8 mouse cellular contexts compared by ENCODE assay signal in the genomic region with DNA sequence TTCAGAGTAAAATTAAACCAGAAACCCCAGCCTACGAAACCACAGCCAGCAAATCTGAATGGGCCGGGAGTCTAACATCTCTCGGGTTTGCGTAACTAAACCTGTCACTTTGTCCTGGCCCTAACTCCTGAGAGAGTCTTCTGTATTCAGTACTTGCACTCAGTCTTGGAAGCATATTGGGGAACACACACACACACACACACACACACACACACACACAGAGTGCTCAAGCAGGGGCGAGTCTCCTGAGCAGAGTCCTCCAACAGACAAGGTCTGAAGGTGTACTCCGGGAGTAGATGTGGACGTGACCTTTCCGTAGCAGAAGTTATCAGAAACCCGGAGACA. TPM values are rescaled to one million over a fixed set of nuclear protein-coding genes. Genes with fewer than 3 reads are reported as not detected.
DNase-seq lines count a peak whose midpoint lies in the region; ATAC-seq and TF ChIP-seq lines count a peak whose summit lies in the region.

No protein-coding gene starts in this region.

- no peak overlapping the region for H3K9ac ChIP-seq in CH12.LX (ENCODE audit: insufficient read depth, low read depth)
- H3K9ac ChIP-seq in forebrain, postnatal 0 days: peak overlapping the region; percentile 65
- no peak overlapping the region for H3K9ac ChIP-seq in liver, postnatal 0 days (replicated peaks)

- H3K36me3 ChIP-seq in heart, embryonic 10.5 days: no peaks in the 10 kb centered on the region
- H3K36me3 ChIP-seq in CH12.LX (replicated peaks in 1 of 2; ENCODE audit: control insufficient read depth in 1 of 2, insufficient read depth in 1 of 2, low read length in 1 of 2): no peaks in the 10 kb centered on the region
- H3K36me3 ChIP-seq in forebrain, postnatal 0 days (ENCODE audit: insufficient read depth): no peaks in the 10 kb centered on the region
- no peaks in the 10 kb centered on the region for H3K36me3 ChIP-seq in liver, postnatal 0 days (replicated peaks; ENCODE audit: insufficient read depth, low read length)

- no peak for TF ChIP-seq POLR2A in CH12.LX (IDR thresholded peaks at IDR 0.05; ENCODE audit: low read depth, low read length)

- dilution Hi-C loops in CH12.LX (cut with MboI; ENCODE audit: extremely low pct_ligation_motif_present, extremely low pct_unique_long_range_greater_than_20kb, low sequenced_read_pairs): no loop called here

- intact Hi-C loops in heart, postnatal 36 days (cut with DNase I): loop anchor here (5.0 kb wide), 1 partner anchor 50 kb away; no protein-coding TSS in a partner anchor
- intact Hi-C loops in gastrocnemius, postnatal 14 days (cut with DNase I; ENCODE audit: low total_unique reads): no loop called here

- H3K79me2 ChIP-seq in CH12.LX (replicated peaks; ENCODE audit: control insufficient read depth, extremely low read depth, insufficient read depth, poor library complexity, severe bottlenecking): no peaks in the 10 kb centered on the region

- DNase-seq in heart, embryonic 10.5 days (ENCODE audit: low spot score): no peak
- no peak for DNase-seq in heart, postnatal 36 days
- DNase-seq in CH12.LX (ENCODE audit: extremely low read depth): no peak
- no peak for DNase-seq in forebrain, postnatal 0 days
- DNase-seq in liver, postnatal 0 days: no peak
- no peak for DNase-seq in frontal cortex, postnatal 14 days (ENCODE audit: low spot score in 2 of 2)
- DNase-seq in right cerebral cortex, postnatal 36 days (ENCODE audit: low spot score in 2 of 2): no peak
- DNase-seq in gastrocnemius, postnatal 14 days: no peak

- WGBS in heart, embryonic 10.5 days: 2% methylated on average over 9 of the region's 9 CpGs
- WGBS in forebrain, postnatal 0 days: 2% methylated on average over 9 of the region's 9 CpGs
- whole genome bisulfite sequencing in liver, postnatal 0 days (ENCODE audit: insufficient replicate concordance): 2% methylated on average over 9 of the region's 9 CpGs

- H3K4me2 ChIP-seq in CH12.LX (ENCODE audit: insufficient read depth, low read depth, poor library complexity, severe bottlenecking): peak overlapping the region; percentile 88
- peak overlapping the region; percentile 99 for H3K4me2 ChIP-seq in forebrain, postnatal 0 days (ENCODE audit: low read depth)
- H3K4me2 ChIP-seq in liver, postnatal 0 days (ENCODE audit: low read depth, low read length): peak overlapping the region; percentile 90

- ATAC-seq in forebrain, postnatal 0 days: no peak
- ATAC-seq in liver, postnatal 0 days: no peak

- no peak for TF ChIP-seq RAD21 in CH12.LX (IDR thresholded peaks at IDR 0.05; ENCODE audit: low read depth, low read length)

- no peak for TF ChIP-seq CTCF in CH12.LX (conservative IDR thresholded peaks at IDR 0.05 in 1 of 2, IDR thresholded peaks at IDR 0.05 in 1 of 2; ENCODE audit: low read depth in 2 of 2, low read length in 2 of 2)
- TF ChIP-seq CTCF in forebrain, postnatal 0 days (IDR thresholded peaks at IDR 0.05; ENCODE audit: low read depth): no peak
- TF ChIP-seq CTCF in liver, postnatal 0 days (IDR thresholded peaks at IDR 0.05; ENCODE audit: low read depth): no peak

- H3K4me1 ChIP-seq in heart, embryonic 10.5 days: peaks cover 30% of the 10 kb centered on the region
- peaks cover 0 to 31% of the 10 kb centered on the region in 2 experiments; a peak in 2 of 4 replicates for H3K4me1 ChIP-seq in CH12.LX (ENCODE audit: control insufficient read depth in 1 of 2, insufficient read depth in 2 of 2)
- H3K4me1 ChIP-seq in forebrain, postnatal 0 days (ENCODE audit: insufficient read depth): 0 out of 2 replicates have a peak, but pooled peaks cover 3% of the 10 kb centered on the region
- peaks cover 24% of the 10 kb centered on the region for H3K4me1 ChIP-seq in liver, postnatal 0 days (ENCODE audit: insufficient read depth)

- in situ Hi-C loops in CH12.LX (cut with MboI; ENCODE audit: low pct_ligation_motif_present, low pct_unique_long_range_greater_than_20kb, low sequenced_read_pairs): no loop called here

- TF ChIP-seq EP300 in CH12.LX (IDR thresholded peaks at IDR 0.05; ENCODE audit: low read length): no peak
- TF ChIP-seq EP300 in liver, postnatal 0 days (IDR thresholded peaks at IDR 0.05; ENCODE audit: low read depth): no peak

- H3K27ac ChIP-seq in heart, embryonic 10.5 days: no peak overlapping the region
- H3K27ac ChIP-seq in CH12.LX (ENCODE audit: insufficient read depth, low read depth): no peak overlapping the region
- H3K27ac ChIP-seq in forebrain, postnatal 0 days (ENCODE audit: low read depth, low read length): no peak overlapping the region
- no peak overlapping the region for H3K27ac ChIP-seq in liver, postnatal 0 days (ENCODE audit: low read depth)

- H3K4me3 ChIP-seq in heart, embryonic 10.5 days: peak overlapping the region; percentile 73
- peak overlapping the region; percentile 27 to 66 (median 52) for H3K4me3 ChIP-seq in CH12.LX (replicated peaks in 1 of 3; ENCODE audit: low read depth in 2 of 3, low read length in 2 of 3, poor library complexity in 1 of 3)
- peak overlapping the region; percentile 77 for H3K4me3 ChIP-seq in forebrain, postnatal 0 days (ENCODE audit: low read depth, low read length)
- H3K4me3 ChIP-seq in liver, postnatal 0 days (ENCODE audit: low read depth, low read length): peak overlapping the region; percentile 57

- peaks cover 61% of the 10 kb centered on the region for H3K27me3 ChIP-seq in heart, embryonic 10.5 days (ENCODE audit: insufficient read depth, poor library complexity, severe bottlenecking)
- peaks cover 44% of the 10 kb centered on the region for H3K27me3 ChIP-seq in CH12.LX (replicated peaks)
- H3K27me3 ChIP-seq in forebrain, postnatal 0 days (ENCODE audit: insufficient read depth, low read length): no peaks in the 10 kb centered on the region
- peaks cover 52% of the 10 kb centered on the region for H3K27me3 ChIP-seq in liver, postnatal 0 days (ENCODE audit: insufficient read depth, low read length)

- no peaks in the 10 kb centered on the region for H3K9me3 ChIP-seq in heart, embryonic 10.5 days
- H3K9me3 ChIP-seq in CH12.LX (replicated peaks; ENCODE audit: low read length): peaks cover 21% of the 10 kb centered on the region
- H3K9me3 ChIP-seq in forebrain, postnatal 0 days (ENCODE audit: low read length): no peaks in the 10 kb centered on the region
- no peaks in the 10 kb centered on the region for H3K9me3 ChIP-seq in liver, postnatal 0 days (ENCODE audit: low read length)

TF ChIP-seq in CH12.LX, 34 proteins besides CTCF, POLR2A, EP300 and RAD21:
- TF ChIP-seq MXI1 (IDR thresholded peaks at IDR 0.05; ENCODE audit: low read depth, low read length): 0 out of 2 replicates have a peak, but pooled peaks have one; percentile 6
- TF ChIP-seq POLR2AphosphoS2 (IDR thresholded peaks at IDR 0.05; ENCODE audit: low read depth, low read length): no peak

RNA-seq across cellular contexts. Expression of gene Rhbdl3, which starts 1.3 kb away (rescaled TPM):
- 0.39 and 1.2 TPM in 2 replicates for polyA plus RNA-seq in heart, embryonic 10.5 days (2016; fragmentation: Nextera tagmentation; extraction: Ambion mirVana)
- total RNA-seq in heart, postnatal 36 days (2021): 1 to 10 TPM; 7.2 to 7.9 TPM
- total RNA-seq in CH12.LX (2012; rRNA removed) (0.88 and 1.4 TPM in 2 replicates), CH12.LX (2014; rRNA removed) (0.34 and 0.46 TPM in 2 replicates)
- polyA plus RNA-seq in CH12.LX (2012; ENCODE audit: insufficient read length, low read depth): 0.46 and 0.70 TPM in 2 replicates
- total RNA-seq in forebrain, postnatal 0 days (2014; rRNA removed): 3.8 and 6.7 TPM in 2 replicates
- polyA plus RNA-seq in forebrain, postnatal 0 days (2015; fragmentation: Nextera tagmentation; extraction: Ambion mirVana): 2.5 and 2.8 TPM in 2 replicates
- polyA plus RNA-seq in liver, postnatal 0 days (2015; fragmentation: Nextera tagmentation; extraction: Ambion mirVana): 0.05 and 0.12 TPM in 2 replicates
- 10 to 100 TPM; 10.6 to 11.4 TPM for total RNA-seq in gastrocnemius, postnatal 14 days (2021)
